Mouse (Mus musculus): ENCODE measurements around the gene Tmem120a.
A peak's percentile ranks its signal among the peaks of the same experiment; 100 is the strongest.

The Tmem120a gene

GRCm38 (mm10) chr5:135705383-135705782 lies 38.9 kb downstream of the Tmem120a start:
- DNase-seq: no peak

- DNase-seq: no peak
These were observed 40.8 kb downstream of the Tmem120a start for GRCm38 (mm10) chr5:135703431-135703830.

DNA sequence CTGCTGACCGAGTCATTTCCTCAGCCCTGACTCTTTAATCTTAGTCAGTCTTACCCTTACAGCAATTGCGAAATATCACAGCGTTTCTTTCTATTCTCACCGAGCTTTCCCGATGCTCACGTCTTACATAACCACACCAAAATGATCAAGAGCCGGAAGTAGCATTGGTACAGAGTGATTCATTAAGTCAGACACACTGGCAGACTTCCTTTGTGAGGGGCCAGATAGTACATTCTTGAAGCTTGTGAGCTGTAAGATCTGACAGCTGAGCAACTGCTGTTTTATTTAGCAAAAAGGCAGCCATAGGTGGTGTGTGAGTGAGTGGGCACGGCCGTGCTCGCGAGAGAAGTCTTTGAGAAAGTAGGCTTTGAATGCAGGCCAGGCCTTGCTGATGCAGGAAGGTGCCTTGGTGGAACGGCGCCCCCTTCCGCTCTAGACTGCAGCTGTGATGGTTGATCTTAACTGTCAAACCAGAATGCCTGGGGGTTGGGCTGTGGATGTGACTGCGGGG lies 41.5 kb downstream of the Tmem120a start:
- DNase-seq: peak; percentile 62

- DNase-seq: no peak
These were observed 42.1 kb downstream of the Tmem120a start for GRCm38 (mm10) chr5:135702190-135702589.

DNA sequence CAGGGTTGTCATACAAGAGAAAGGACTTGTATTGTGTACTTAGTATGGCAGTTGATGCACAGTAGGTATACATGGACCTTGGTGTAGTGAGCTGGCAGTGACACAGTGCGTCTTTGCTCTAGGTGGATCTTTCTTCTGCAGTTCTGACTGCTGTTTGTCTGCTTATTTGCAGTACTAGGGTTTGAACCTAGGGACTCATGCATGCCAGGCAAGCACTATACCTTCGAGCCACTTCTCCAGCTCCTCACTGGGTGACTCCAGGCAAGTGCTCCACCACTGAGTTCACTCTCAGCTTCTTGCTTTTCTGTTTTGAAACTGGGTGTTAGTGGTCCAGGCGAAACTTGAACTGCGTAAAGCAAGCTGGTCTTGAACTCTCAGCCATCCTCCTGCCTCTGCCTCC lies 42.6 kb downstream of the Tmem120a start:
- no peak for DNase-seq

DNA sequence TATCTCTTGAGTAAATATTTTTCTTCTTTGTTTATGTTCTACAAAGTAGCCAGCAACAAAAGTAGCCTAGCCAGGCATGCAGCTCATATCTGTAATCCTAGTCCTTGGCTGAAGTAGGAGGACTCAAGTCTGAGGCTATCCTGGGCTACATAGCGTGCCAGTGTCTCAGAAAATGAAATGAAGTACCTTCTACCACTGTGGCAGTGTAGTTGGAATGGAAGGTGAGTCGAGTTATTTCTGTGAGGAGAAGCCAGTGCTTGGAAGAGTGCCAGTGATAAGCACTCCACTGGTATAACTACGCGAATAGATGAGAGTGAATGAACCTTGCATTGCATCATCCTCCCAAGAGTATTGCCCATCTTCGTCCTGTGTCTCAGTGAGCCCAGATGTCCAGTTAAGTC lies 46.5 kb downstream of the Tmem120a start:
- DNase-seq: no peak

- DNase-seq: no peak
These were observed 48.9 kb downstream of the Tmem120a start for GRCm38 (mm10) chr5:135695277-135695721.

DNA sequence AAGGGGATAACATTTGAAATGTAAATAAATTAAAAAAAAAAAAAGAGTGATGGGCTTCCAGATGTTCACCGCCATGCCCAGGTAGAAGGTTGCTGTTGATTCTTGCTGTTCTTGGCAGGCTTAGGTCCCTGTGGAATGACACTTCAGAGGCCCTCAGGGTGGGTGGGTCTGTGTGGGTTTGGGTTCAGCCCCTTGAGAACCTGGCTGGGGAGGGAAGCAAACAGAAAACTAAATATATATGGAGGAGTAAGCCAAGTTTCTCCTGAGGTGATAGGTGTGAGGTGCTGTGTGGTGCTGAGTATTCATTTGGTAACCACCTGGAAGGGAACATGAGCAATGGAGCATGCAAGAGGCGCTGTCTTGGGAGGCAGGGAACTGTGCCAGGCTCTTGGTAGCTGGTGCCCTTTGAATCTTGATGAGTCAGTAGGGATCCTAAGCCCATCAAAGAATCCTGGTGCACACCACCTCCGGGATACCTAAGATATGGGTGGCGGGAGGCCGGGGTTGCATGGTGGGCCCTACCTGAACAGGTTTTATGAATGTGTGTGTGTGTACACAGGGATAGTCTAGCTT lies 50.9 kb downstream of the Tmem120a start:
- no peak for DNase-seq

DNA sequence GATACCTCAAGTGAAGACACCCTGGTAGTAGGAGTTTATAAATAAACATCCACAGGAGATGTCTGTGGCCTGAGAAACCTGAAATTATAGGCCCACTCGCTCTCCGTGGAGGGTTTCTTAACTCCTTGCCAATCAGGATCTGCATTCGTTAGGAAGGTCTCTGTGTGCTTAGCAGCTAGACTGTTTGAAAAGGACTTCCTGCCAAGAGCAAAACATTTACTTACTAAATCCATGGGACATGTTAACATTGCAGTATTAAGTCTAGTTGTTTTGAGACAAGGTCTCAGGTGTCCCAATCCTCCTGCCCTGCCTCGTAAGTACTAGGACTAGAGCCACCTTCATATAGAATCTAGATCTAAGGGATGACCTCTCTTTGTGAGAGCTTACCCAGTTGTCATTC lies 53.0 kb downstream of the Tmem120a start:
- no peak for DNase-seq

DNA sequence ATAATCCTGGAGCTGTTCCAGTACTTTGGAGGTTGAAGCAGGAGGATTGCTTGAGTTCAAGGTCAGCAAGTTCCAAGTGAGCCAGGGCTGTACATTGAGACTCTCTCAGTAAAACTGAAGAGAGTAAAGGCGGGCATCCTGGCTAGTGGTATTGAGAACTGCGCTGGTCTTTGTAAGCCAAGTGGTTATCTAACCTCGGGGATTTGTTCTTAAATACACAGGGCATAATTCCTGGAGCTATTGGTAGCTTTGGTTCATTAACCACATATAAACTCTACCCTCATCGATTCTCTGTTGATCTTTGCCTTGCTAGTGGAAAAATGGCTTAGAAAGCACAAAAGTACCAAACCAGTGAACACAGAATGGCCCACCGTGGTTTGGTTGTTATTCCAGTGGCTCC lies 53.8 kb downstream of the Tmem120a start:
- no peak for DNase-seq

Data from right cerebral cortex, postnatal 14 days (tissue).